Mouse (Mus musculus) liver, embryonic 14 days (tissue): Measurements from ENCODE around the gene Pkdcc. TPM values are rescaled to one million over a fixed set of nuclear protein-coding genes. Genes with fewer than 3 reads are reported as not detected.

Experiments
- polyA plus RNA-seq: library from polyadenylated mRNA; depleted of rRNA; stranded (reverse); fragments of >200 nt; gene quantifications from 2 replicates; pipeline ENCODE4 v1.2.3, GENCODE M21; 2012; rRNA removed

The Pkdcc gene
- 11.4 and 11.9 TPM in 2 replicates for polyA plus RNA-seq

GRCm38 (mm10) chr17:83214674-83215528 lies at the start of gene Pkdcc:
Pkdcc (plus strand) TSS chr17:83215292.

Other genes starting within 250 kb of the Pkdcc start
- gene Eml4, start 135.6 kb downstream of the Pkdcc start, polyA plus RNA-seq = 5.0 and 5.6 TPM in 2 replicates